Mouse (Mus musculus) heart, postnatal 36 days (tissue): ENCODE data around the gene Extl1. TPM values are rescaled to one million over a fixed set of nuclear protein-coding genes. Genes with fewer than 3 reads are reported as not detected.
"Not testable (repeated sequence)": the region's sequence is repeated elsewhere in the genome, so short reads cannot be mapped to it uniquely, and the experiment has no call there.

ENCODE experiments used
- DNase-seq, 2 experiments: peaks; one replicate each; pipeline ENCODE4 v3.0.0; 2021 to 2022
- intact Hi-C: fragments of 180-260 bp; cut with DNase I; formaldehyde crosslinking; loops from one replicate; pipeline ENCODE4 v1.15.1; 2025
- total RNA-seq, 2 experiments: library from RNA; stranded (reverse); gene quantifications; 2 replicates each; pipeline ENCODE4 v1.2.3; 2021

Gene Extl1
- total RNA-seq, 2 experiments from 2014 or later: 17.3 to 20.0 TPM

GRCm38 (mm10) chr4:134353527-134354409, 29.9 kb downstream of the Extl1 start:
- intact Hi-C loops: no loop called here
- DNase-seq: no peak

DNA sequence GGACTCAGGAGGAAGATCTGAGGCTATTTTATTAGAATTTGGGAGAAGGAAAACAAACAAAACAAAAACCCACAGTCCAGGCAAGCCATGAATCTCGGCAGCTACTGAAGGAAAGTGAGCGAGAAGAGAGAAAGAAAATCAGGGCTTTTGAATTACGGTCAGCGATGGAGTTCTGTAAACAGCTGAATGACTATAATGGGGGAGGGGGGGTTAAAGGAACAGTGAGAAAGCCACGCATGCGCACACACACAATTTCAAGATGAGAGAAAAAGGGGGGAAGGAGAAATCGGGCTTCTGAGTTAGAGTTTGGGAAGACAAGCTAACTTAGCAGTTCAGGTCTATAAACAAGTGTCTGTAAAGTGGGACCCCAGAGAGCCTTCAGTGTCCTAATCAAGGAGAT, 30.7 kb downstream of the Extl1 start:
- DNase-seq: no peak
- intact Hi-C loops: no loop called here

DNA sequence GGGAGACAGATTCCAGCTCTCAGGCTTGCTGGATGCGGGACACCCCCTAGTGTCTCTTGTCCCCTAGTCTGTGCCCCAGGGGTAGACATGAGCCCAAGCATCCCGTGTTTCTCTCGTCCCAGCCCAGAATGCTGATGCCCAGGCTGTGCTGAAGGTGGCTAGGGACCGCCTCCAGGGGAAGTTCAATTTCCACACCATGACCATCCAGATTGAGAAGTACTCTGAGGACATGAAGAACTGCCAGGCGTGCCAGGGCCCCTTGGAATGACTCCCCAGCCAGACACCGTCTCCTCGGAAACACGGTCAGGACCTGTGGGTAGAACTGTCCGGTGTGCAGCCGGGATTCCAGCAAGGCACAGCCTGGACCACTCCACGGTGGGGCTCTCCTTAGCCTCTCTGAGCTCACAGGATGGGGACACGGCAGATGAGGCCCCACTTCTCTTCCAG, 31.4 kb downstream of the Extl1 start:
- intact Hi-C loops: no loop called here
- no peak for DNase-seq

DNA sequence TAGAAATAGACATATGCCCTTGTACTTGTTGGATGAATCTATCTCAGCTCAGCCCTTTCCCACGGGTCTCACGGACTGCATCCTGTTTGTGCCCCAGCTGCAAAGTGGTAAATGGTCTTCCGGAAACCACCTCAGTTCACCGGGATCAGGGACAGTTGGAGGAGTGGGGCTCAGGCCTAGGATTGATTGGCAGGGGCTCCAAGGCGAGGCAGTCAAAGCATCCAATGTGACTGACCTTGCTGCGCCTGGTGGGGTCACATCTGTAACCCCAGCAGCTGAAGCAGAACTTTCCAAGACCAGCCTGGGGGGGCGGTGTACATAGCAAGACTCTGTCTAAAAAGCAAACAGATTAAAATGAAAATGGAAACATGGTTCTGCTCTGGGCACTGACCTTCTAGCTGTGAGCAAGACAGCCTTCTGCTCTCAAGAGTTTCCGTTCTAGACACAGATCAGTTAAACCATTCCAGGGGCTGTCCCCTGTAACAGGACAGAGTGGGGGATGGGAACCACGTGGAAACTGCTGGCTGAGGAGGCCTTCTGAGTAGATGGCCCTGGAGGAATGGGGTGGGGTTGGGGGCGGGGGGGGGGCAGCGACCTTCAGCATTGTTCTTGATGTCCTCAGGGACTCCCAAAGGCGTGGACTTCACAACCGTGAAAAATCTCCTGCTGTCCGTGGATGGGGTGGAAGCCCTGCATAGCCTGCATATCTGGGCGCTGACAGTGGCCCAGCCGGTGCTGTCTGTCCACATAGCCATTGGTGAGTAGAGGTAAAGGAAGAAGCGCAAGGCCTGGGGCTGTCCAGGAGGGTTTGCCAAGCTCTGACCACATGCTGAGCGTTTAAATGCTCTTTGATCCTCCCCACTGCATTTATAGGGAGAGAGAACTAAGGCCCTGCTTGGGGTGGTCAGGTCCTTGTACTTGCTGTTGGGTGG, 32.1 kb downstream of the Extl1 start:
- intact Hi-C loops: no loop called here
- no peak for DNase-seq

- DNase-seq: no peak
- intact Hi-C loops: no loop called here
These were observed 33.0 kb downstream of the Extl1 start for GRCm38 (mm10) chr4:134350641-134351040.

DNA sequence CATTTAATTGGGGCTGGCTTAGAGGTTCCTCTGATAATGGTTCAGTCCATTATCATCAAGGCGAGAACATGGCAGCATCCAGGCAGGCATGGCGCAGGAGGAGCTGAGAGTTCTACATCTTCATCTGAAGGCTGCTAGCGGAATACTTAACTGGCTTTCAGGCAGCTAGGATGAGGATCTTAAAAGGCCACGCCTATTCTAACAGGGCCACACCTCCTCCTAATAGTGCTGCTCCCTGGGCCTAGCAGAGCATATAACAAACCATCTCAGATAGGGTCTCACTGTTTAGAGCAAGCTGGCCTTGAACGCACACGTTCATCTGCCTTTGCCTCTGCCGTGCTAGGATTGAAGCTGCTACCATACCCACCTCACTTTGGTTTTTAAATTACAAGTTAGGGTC, 33.8 kb downstream of the Extl1 start:
- DNase-seq: no peak
- intact Hi-C loops: no loop called here

DNA sequence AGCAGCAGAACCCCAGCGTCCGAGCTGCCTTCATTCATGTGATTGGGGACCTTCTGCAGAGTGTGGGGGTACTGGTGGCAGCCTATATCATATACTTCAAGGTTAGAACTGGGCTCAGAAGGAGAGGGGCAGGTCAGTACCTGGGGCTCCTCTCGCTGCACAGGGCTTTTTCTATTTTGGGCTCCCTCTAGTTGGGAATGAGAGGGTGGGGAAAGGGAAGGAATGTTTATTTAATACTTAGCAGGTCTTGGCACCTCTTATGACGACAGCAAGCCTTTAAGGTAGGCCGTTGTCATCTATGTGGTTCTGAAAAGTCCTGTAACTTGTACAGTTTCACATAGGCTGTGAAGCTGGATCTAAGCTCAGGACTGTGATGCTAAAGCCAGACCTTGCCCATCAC, 35.1 kb downstream of the Extl1 start:
- intact Hi-C loops: no loop called here
- DNase-seq: no peak

- intact Hi-C loops: no loop called here
- peak in 1 of 2 experiments; percentile 30 for DNase-seq
These were observed 35.6 kb downstream of the Extl1 start for GRCm38 (mm10) chr4:134348078-134348477.

- intact Hi-C loops: no loop called here
- DNase-seq: no peak
These were observed 37.8 kb downstream of the Extl1 start for GRCm38 (mm10) chr4:134345802-134346201.

DNA sequence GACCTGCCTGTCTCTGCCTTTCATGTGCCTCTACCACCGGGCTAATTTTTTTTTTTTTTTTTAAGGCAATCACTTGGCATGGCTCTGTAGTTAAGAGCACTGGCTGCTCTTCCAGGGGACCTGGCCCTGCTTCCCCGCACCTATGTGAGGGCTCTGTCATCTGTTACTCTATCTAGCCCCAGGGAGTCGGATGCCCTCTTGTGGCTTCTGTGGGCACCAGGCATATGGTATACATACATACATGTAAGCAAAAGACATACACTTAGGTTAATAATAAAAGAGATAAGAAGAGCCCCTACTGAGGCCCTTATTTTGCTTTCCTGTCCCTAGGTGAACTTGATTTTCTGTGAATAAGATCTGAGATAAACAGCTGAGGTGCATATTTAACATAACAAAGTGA, 39.0 kb downstream of the Extl1 start:
- intact Hi-C loops: no loop called here
- no peak for DNase-seq

DNA sequence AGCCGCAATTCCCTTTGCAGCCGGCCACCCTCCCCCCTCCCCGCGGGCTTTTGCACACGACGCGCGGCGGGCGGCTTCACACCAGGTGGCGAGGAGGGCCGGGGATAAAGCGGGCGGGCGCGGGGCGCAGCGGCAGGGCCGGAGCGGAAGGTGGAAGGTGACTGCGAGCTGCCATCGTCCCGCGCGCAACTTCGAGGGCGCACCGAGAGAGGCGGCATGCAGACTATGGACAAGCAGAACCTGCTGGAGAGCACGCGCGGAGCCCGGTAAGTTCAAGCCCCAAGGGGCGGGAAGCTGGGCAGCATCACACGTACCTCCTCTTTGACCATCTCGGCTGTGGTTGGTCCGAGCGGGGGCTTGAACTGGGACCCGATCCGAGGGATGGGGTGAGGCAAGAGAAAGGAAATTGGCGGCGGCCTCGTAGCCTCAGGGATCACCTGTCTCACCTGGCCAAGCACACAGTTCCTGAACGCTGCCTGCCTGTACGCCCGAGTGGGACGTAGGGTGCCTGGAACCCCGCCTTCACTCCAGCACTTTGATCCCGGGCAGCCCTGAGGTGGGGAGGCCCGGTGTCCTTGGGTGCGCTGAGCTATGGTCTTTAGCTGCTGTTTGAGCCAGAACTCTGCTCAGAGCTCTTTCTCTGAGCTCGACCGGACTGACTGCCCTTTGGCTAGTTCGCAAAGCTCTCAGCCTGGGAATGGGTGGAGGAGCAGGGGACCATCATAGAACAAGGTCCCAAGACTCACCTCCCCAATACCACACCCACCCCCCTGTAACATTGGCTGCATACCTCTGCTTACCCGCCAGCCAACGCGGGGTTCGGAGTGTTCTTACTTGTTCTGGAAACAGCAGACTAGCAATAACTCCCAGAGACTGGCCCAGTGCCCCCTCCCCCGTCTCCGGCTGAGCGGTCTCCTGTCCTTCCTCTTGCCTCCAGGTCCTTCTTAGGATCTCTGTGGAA, 40.3 kb downstream of the Extl1 start, which contains the start of gene Slc30a2:
Slc30a2 (plus strand) TSS at position 111 of the 961 bp plus-strand sequence.
- intact Hi-C loops: no loop called here
- DNase-seq: no peak

DNA sequence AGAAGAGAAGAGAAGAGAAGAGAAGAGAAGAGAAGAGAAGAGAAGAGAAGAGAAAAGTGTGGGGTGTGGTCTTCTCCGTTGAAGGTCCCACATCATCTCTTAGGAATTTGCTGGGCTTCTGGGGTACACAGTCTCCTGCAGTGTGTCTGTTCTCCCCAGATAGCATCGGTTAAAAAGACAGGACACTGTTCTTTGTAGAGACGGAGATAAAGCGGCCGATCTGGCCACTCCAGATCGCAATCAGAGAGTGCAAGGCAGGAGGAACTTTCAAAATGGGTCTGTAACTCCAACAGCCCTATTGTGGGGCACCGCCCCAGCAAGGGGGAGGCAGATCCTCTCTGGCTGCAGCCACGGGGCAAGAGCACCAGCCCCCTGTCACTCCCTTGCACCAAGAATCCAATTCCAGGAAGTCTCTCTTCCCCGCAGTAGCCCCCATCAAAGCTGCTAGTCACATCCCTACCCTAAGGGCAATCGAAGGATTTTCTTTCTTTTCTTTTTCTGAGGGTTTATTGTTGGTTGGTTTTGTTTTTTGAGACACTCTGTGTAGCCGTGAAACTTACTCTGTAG, 41.4 kb downstream of the Extl1 start:
- no peak for DNase-seq
- intact Hi-C loops: no loop called here

- intact Hi-C loops: not testable (repeated sequence)
These were observed 42.4 kb downstream of the Extl1 start for GRCm38 (mm10) chr4:134341231-134341630.

GRCm38 (mm10) chr4:134330281-134330680, 53.4 kb downstream of the Extl1 start:
- DNase-seq: no peak
- intact Hi-C loops: no loop called here

More at GRCm38 (mm10) chr4:134341231-134341630, 42.4 kb downstream of the Extl1 start:
- DNase-seq: not testable (repeated sequence)

DNA sequence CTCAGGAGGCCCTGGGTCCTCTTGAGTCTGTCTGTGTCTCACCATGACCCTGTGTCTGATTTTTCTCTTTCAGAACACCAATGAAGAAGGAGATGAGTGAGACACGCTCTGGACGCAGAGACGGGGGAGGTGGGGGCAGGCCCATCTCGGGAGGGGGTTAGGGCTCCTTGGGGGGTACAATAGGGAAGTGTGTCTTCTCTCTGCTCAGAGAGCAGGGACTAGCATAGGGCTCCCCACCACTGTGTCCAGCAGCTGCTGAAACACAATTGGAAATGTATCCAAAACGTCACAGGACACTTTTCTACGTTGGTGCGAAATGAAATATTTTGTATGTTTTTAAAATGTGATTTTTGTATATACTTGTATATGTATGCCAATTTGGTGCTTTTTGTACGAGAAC, 54.8 kb downstream of the Extl1 start:
- no peak for DNase-seq
- intact Hi-C loops: no loop called here

DNA sequence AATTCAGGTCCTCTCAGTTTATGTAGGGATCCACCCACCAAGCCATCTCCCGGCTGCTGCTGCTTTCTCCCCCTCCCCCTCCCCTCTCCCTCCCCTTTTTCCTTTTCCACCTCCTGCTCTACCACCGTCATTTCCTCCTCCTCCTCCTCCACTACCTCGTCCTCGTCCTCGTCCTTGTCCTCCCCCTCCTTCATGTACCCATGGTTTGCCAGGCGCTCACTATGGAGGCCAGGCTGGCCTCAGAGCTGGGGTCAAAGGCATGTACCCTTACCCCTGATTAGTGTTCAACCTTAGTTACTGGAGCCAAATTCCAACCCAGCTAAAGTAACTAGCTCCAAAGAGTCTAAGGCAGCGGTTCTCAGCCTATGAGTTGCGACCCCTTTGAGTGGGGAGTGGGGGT, 55.5 kb downstream of the Extl1 start:
- intact Hi-C loops: no loop called here
- DNase-seq: no peak

DNA sequence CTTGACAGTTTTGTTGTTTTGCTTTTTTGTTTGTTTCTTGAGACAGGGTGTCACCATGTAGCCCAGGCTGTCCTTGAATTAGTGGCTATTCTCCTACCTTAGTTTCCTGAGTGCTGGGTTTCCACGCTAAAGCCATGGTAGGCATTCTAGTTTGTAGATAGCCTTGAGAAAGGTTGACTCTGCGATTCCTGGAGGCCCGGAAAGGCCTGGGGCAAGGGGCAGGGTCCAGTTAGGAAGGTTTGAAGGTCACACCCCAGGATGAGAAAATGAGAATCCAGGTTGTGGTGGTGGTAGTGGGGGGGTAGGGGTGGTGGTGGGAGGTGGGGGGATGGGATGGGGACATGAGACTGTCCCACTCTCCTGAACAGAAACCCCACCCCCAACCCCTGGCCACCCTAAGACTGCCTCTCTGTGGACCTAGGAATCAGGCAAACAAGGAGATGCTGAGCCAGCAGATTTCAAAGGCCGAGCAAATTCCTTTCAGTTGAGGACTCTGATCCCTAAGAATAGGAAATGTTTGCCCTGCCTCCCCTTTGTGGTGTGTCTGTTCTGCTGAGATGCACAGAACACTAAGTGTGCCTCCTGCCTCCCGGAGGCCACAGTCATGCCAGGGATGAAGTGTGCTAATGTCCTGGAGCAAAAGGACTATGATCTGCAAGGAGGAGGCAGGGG, 56.7 kb downstream of the Extl1 start:
- intact Hi-C loops: no loop called here
- DNase-seq: no peak

- DNase-seq: no peak
- intact Hi-C loops: no loop called here
These were observed 59.0 kb downstream of the Extl1 start for GRCm38 (mm10) chr4:134324655-134325054.

GRCm38 (mm10) chr4:134321524-134321923, 62.1 kb downstream of the Extl1 start:
- intact Hi-C loops: no loop called here

More at GRCm38 (mm10) chr4:134321524-134321923, 62.1 kb downstream of the Extl1 start:
- DNase-seq: no peak
